Mouse (Mus musculus) cerebellum, adult 8-10 months (tissue): ENCODE measurements around the gene Ces1d.

ENCODE experiments used
- DNase-seq: peaks from one replicate; pipeline ENCODE4 v3.0.0; 2022

The Ces1d gene

DNA sequence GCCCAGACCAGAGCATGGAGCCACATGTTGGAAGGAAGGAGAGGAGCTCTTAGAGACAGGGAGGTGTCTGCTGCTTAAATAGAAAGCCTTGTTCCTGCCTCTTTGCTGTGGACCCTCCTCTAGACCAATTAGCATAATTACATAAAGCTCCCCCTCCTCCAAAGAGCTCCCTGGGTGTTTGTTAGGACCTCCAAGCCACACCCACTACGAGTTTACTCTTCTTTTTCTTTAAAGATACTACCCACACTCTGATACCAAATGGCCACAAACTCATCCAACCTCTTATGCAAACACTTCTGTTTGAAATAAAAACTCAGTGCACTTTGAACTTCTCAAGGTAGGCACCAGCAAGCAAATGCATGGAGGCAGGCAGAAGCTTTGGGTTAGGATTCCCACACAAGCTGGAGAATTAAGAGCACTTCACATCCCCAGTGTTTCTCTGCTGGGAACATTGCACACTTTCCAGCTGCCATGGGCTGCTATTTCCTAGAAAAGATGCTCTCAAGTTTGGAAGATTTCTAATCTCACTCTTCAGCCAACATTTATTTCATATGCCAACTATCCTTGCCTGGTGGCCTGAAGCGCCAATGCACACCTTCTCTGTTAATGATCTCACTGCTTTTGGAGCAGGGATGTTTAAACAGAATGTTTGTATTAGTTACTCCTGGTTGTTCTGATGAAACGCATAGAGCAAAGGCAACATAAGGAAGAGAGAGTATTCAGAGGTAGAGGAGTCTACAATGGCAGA lies 66.2 kb downstream of the Ces1d start, which contains the start of gene Ces1c:
Gene Ces1c (minus strand): TSS at position 51 of the 748 bp plus-strand sequence.
- DNase-seq: no peak

DNA sequence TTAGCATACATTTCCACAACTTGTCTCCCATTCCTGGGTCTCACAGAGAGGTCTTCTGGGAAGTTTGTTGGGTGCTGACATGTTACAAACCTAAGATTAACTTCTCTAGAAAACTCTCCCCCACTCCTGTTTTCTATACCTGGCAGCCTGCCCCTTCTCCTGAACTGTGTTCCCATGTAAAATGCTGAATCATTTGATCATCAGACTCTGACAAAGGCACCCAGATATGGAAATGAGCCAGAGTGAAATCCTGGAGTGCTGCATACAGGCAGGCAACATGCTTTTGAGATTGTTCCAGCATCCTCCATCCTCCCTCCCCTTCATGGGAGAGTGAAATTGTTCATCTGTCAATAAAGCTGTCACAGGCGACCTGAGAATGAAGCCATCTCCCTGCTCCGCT lies 71.2 kb downstream of the Ces1d start:
- no peak for DNase-seq

DNA sequence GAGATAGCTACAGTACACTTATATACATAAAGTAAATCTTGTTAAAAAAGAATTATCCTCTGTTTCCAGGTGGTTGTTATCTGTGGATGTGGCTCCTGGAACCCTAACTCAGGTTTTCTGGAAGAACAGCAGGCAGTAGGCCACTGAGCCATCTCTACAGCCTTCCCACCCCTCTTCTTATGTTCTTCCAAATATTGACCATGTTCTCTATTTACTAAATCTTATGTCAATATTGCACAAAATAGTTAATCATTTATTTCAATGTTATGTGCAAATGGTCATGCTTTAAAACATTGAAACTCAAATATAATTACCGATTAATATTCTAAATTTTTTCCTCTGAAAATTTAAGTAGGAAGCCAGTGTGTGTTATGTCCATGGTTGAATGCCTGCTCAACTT lies 75.6 kb downstream of the Ces1d start:
- no peak for DNase-seq
